In the genomic region with DNA sequence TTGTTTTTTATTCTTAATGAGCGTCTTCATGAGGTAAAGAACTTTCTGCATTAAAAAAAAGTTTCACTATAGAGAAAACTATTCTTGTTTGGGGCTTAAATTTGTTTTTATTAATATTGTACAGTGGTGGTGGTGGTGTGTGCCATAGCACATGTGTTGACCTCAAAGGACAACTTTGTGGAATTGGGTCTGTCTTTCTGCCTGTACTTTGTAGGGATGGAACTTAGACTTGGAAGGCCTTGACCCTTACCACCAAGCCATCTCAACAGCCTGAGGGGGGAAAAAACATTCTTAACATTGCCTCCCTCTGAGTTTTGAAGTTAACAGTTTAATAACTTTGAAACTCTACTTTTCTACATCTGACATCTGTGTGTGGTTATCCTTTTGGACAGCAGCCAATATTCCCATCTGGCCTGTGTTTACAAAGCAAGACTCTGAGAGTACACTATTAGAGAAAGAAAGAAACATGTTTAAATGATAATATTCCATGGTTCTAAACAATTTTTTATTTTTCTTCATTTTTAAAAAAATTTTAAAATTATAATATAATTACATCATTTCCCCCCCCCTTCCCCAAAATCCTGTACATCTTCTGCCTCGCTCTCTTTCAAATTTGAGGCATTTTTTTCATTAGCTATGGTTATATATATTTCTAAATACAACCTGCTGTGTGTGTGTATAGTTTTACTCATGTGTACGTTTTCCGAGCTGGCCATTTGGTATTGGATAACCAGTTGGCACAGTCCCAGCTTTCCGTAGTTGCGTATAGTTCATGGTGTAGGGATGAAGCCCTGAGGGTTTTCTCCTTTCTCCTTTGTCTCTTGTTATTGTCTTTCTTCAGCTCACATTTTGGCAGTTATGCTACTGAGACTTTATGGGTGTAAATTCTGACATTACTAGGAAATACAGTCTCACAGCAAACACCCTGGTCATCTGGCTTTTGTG, we compare ENCODE assay signal across 10 mouse cellular contexts. TPM values are rescaled to one million over a fixed set of nuclear protein-coding genes. Genes with fewer than 3 reads are reported as not detected.
DNase-seq lines count a peak whose midpoint lies in the region; TF ChIP-seq lines count a peak whose summit lies in the region.
"Had no signal": no experiment of that assay in that cellular context is flagged by ENCODE, and none has a peak within 500 bp of the region (broad histone marks: within the 10 kb centered on the region; RNA-seq: fewer than 3 reads in every experiment).

No protein-coding gene starts in this region.

- 76% methylated on average over 6 of the region's 6 CpGs for WGBS in heart, adult 2 months
- 88% methylated on average over 6 of the region's 6 CpGs for WGBS in heart, embryonic 10.5 days

- H3K36me3 ChIP-seq in heart, adult 2 months (ENCODE audit: control insufficient read depth, insufficient read depth, low read length): no peaks in the 10 kb centered on the region
- H3K36me3 ChIP-seq in heart, embryonic 10.5 days: no peaks in the 10 kb centered on the region
- H3K36me3 ChIP-seq: G1E had no signal

- H3K4me1 ChIP-seq in heart, adult 2 months (ENCODE audit: control insufficient read depth, insufficient read depth, low read length): peaks cover 3% of the 10 kb centered on the region
- H3K4me1 ChIP-seq in heart, embryonic 10.5 days: peaks cover 3% of the 10 kb centered on the region; the same call in 1 of the 2 replicates

- DNase-seq in heart, adult 18-20 months: peak; percentile 61 to 63
- DNase-seq in heart, adult 2 months: no peak
- DNase-seq in right cerebral cortex, postnatal 10 days (ENCODE audit: low spot score in 2 of 2): peak; percentile 29 to 45
- DNase-seq in right cerebral cortex, postnatal 4 days: no peak
- DNase-seq in layer of hippocampus, adult 2 months (ENCODE audit: low spot score in 2 of 2): peak; percentile 34 to 52
- DNase-seq in telencephalon, adult 2 months (ENCODE audit: low read depth, low spot score): peak; percentile 22
- DNase-seq in adrenal gland, adult 8-10 months: no peak
- DNase-seq in heart, embryonic 10.5 days (ENCODE audit: low spot score): no peak

- no peak for TF ChIP-seq CTCF in heart, adult 2 months (IDR thresholded peaks at IDR 0.05)
- TF ChIP-seq CTCF in layer of hippocampus, adult 2 months (conservative IDR thresholded peaks at IDR 0.05): no peak

- intact Hi-C loops in heart, adult 2 months (cut with DNase I): no loop called here

- H3K27ac ChIP-seq in heart, adult 2 months: no peak overlapping the region
- no peak overlapping the region for H3K27ac ChIP-seq in layer of hippocampus, adult 2 months
- H3K27ac ChIP-seq in heart, embryonic 10.5 days: no peak overlapping the region

- no peak overlapping the region for H3K9ac ChIP-seq in heart, adult 2 months (ENCODE audit: low read depth, low read length)

- H3K4me3 ChIP-seq in heart, adult 2 months: no peak overlapping the region
- H3K4me3 ChIP-seq in layer of hippocampus, adult 2 months: no peak overlapping the region
- H3K4me3 ChIP-seq in heart, embryonic 10.5 days: no peak overlapping the region

- TF ChIP-seq POLR2A in heart, adult 2 months (IDR thresholded peaks at IDR 0.05; ENCODE audit: insufficient read depth, low read depth, low read length): no peak

- no peak for TF ChIP-seq EP300 in heart, adult 2 months (IDR thresholded peaks at IDR 0.05; ENCODE audit: insufficient read depth, low read depth, low read length)

- H3K9me3 ChIP-seq in heart, embryonic 10.5 days: no peaks in the 10 kb centered on the region
- H3K9me3 ChIP-seq: G1E had no signal

- no peaks in the 10 kb centered on the region for H3K79me2 ChIP-seq in heart, adult 2 months (replicated peaks; ENCODE audit: control insufficient read depth, insufficient read depth, low read length)

- no peaks in the 10 kb centered on the region for H3K27me3 ChIP-seq in heart, adult 2 months (ENCODE audit: control insufficient read depth, insufficient read depth, low read length)
- no peaks in the 10 kb centered on the region for H3K27me3 ChIP-seq in heart, embryonic 10.5 days (ENCODE audit: insufficient read depth, poor library complexity, severe bottlenecking)

RNA-seq across cellular contexts. Expression of a gene that starts 2.0 kb away (rescaled TPM):
- total RNA-seq in heart, adult 18-20 months (2021): under 1 TPM in 1 of 2 experiments, not detected in 1; 0.15 TPM
- not detected for total RNA-seq in heart, adult 2 months (2021)
- 0.14 TPM in 1 of 2 replicates, not detected in the other for polyA plus RNA-seq in heart, adult 2 months (2012; rRNA removed)
- not detected for total RNA-seq in layer of hippocampus, adult 2 months (2021)
- not detected for total RNA-seq in adrenal gland, adult 8-10 months (2022)
- not detected in 2 replicates for polyA plus RNA-seq in heart, embryonic 10.5 days (2016; fragmentation: Nextera tagmentation; extraction: Ambion mirVana)
- polyA plus RNA-seq: cortical plate, adult 2 months had no signal

RNA-seq across cellular contexts. Expression of a gene that starts 45.5 kb away (rescaled TPM):
- 1 to 10 TPM; 2.6 to 9.4 TPM for total RNA-seq in heart, adult 18-20 months (2021)
- 1 to 10 TPM; 1.8 to 5.4 TPM for total RNA-seq in heart, adult 2 months (2021)
- 4.3 and 5.2 TPM in 2 replicates for polyA plus RNA-seq in heart, adult 2 months (2012; rRNA removed)
- 1 to 10 TPM in 1 of 2 experiments, under 1 TPM in 1; 1.00 to 1.2 TPM for total RNA-seq in layer of hippocampus, adult 2 months (2021)
- 1 to 10 TPM; 4.1 to 9.4 (median 7.3) TPM for total RNA-seq in adrenal gland, adult 8-10 months (2022)
- polyA plus RNA-seq in heart, embryonic 10.5 days (2016; fragmentation: Nextera tagmentation; extraction: Ambion mirVana): 0.39 and 0.41 TPM in 2 replicates

RNA-seq across cellular contexts. Expression of a gene that starts 45.6 kb away (rescaled TPM):
- total RNA-seq in heart, adult 18-20 months (2021): 10 to 100 TPM; 26.8 to 27.8 TPM
- total RNA-seq in heart, adult 2 months (2021): 10 to 100 TPM; 22.9 to 28.1 TPM
- 29.9 and 36.4 TPM in 2 replicates for polyA plus RNA-seq in heart, adult 2 months (2012; rRNA removed)
- 10 to 100 TPM; 26.4 to 27.6 TPM for total RNA-seq in layer of hippocampus, adult 2 months (2021)
- 10 to 100 TPM; 47.6 to 88.0 (median 75.4) TPM for total RNA-seq in adrenal gland, adult 8-10 months (2022)
- polyA plus RNA-seq in heart, embryonic 10.5 days (2016; fragmentation: Nextera tagmentation; extraction: Ambion mirVana): 41.5 and 42.5 TPM in 2 replicates

Comparison
In these comparisons a context has a peak if more than half of its experiments do, and no peak if none do; other contexts are left out.
1. DNase-seq: peak in heart, adult 18-20 months (2 of 2), right cerebral cortex, postnatal 10 days (2 of 2), layer of hippocampus, adult 2 months (2 of 2) and telencephalon, adult 2 months (single experiment); none in heart, adult 2 months (0 of 2), right cerebral cortex, postnatal 4 days (single experiment), adrenal gland, adult 8-10 months (single experiment) and heart, embryonic 10.5 days (single experiment).